Mouse (Mus musculus): ENCODE results near the gene Rgs16.

GRCm38 (mm10) chr1:153737101-153738085 is 2.8 kb upstream of the Rgs16 start:
- TF ChIP-seq POLR2A (IDR thresholded peaks at IDR 0.05; ENCODE audit: extremely low read depth, insufficient read depth, low read length) (no peak), CTCF (IDR thresholded peaks at IDR 0.05; ENCODE audit: extremely low read depth, insufficient read depth, low read length) (no peak)
